Mouse (Mus musculus) gastrocnemius, adult 8-10 months (tissue): ENCODE measurements around the gene Cfap73. TPM values are rescaled to one million over a fixed set of nuclear protein-coding genes. Genes with fewer than 3 reads are reported as not detected.

ENCODE experiments used
- DNase-seq, 2 experiments: peaks; one replicate each; pipeline ENCODE4 v3.0.0; 2022; ENCODE audit warnings: low spot score in 2 of 2
- total RNA-seq, 4 experiments: library from RNA; stranded (reverse); gene quantifications; 2 replicates each; pipeline ENCODE4 v1.2.4; 2022

The Cfap73 gene
- total RNA-seq, 4 experiments from 2014 or later = not detected

GRCm38 (mm10) chr5:120647814-120648491 is 13.9 kb upstream of the Cfap73 start:
- DNase-seq = no peak

- no peak for DNase-seq
These were observed 13.3 kb upstream of the Cfap73 start for GRCm38 (mm10) chr5:120647361-120647760.

- no peak for DNase-seq
These were observed 11.8 kb upstream of the Cfap73 start for GRCm38 (mm10) chr5:120645851-120646250.

- DNase-seq = no peak
These were observed 10.2 kb upstream of the Cfap73 start for GRCm38 (mm10) chr5:120644227-120644626.

- DNase-seq = no peak
These were observed 9.5 kb upstream of the Cfap73 start for GRCm38 (mm10) chr5:120643365-120644085.

- no peak for DNase-seq
These were observed 6.1 kb upstream of the Cfap73 start for GRCm38 (mm10) chr5:120640094-120640493.

- DNase-seq = no peak
These were observed 1.6 kb upstream of the Cfap73 start for GRCm38 (mm10) chr5:120635633-120636032.

GRCm38 (mm10) chr5:120634860-120635259 is 825 bp upstream of the Cfap73 start:
- no peak for DNase-seq

GRCm38 (mm10) chr5:120631892-120632291 is 2.1 kb downstream of the Cfap73 start:
- DNase-seq = no peak

- no peak for DNase-seq
These were observed 2.9 kb downstream of the Cfap73 start for GRCm38 (mm10) chr5:120631128-120631527.

GRCm38 (mm10) chr5:120628624-120629023 is 5.4 kb downstream of the Cfap73 start:
- DNase-seq = no peak

GRCm38 (mm10) chr5:120627515-120628300 is 6.3 kb downstream of the Cfap73 start:
- no peak for DNase-seq

- no peak for DNase-seq
These were observed 7.6 kb downstream of the Cfap73 start for GRCm38 (mm10) chr5:120626399-120626798.

- DNase-seq = no peak
These were observed 9.6 kb downstream of the Cfap73 start for GRCm38 (mm10) chr5:120624427-120624826.

- DNase-seq = no peak
These were observed 11.7 kb downstream of the Cfap73 start for GRCm38 (mm10) chr5:120622198-120622851.

- no peak for DNase-seq
These were observed 12.2 kb downstream of the Cfap73 start for GRCm38 (mm10) chr5:120621846-120622197.

- DNase-seq = no peak
These were observed 12.8 kb downstream of the Cfap73 start for GRCm38 (mm10) chr5:120621078-120621765.

GRCm38 (mm10) chr5:120620375-120621077 is 13.5 kb downstream of the Cfap73 start:
- peak; percentile 40 to 49 for DNase-seq

- DNase-seq = no peak
These were observed 14.8 kb downstream of the Cfap73 start for GRCm38 (mm10) chr5:120619201-120619600.

- no peak for DNase-seq
These were observed 15.3 kb downstream of the Cfap73 start for GRCm38 (mm10) chr5:120618778-120619177.
